Mouse (Mus musculus) MEL-GATA-1-ER (cell line): Measurements from ENCODE around the gene Snx18.

Source experiments
- DNase-seq: peaks from one replicate; pipeline ENCODE4 v3.0.0-alpha.2; 2012; ENCODE audit warnings: low read depth; ENCODE audit errors: extremely low read depth

The Snx18 gene

DNA sequence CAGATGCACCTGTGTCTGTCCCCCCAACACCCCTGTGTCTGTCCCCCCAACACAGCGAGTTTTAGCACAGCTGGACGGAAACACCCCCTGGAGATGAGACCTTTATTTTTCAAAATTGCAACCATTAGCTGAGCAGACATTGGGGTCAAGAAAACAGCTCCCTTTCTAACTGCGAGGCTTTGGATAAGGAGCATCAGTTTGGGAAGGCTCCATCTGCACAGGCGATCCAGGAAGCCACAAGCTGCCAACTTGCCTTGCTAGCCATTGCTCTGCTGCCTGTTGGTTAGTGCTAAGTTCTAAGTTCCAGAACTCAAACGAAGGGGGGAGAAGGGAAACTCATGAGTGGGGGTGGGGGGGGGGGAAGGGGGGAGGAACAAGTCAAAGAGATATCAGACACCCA is 51.4 kb downstream of the Snx18 start:
- DNase-seq = no peak

DNA sequence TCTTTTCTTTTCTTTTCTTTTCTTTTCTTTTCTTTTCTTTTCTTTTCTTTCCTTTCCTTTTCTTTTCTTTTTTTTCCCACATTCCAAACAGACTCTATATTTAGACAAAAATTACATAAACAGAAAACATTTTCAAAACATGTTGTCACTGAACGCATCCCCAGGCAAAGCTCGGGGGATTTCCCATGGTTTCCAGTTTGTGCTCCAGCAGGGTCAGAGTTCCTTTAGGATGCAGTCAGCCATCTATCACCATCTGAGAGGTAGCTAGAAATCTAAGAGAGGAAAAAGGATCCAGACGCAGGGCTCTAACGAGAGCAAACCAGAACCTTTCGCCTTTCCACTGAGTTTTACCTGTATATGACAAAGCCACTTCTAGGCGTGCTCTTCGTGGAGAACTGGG is 52.0 kb downstream of the Snx18 start:
- no peak for DNase-seq

DNA sequence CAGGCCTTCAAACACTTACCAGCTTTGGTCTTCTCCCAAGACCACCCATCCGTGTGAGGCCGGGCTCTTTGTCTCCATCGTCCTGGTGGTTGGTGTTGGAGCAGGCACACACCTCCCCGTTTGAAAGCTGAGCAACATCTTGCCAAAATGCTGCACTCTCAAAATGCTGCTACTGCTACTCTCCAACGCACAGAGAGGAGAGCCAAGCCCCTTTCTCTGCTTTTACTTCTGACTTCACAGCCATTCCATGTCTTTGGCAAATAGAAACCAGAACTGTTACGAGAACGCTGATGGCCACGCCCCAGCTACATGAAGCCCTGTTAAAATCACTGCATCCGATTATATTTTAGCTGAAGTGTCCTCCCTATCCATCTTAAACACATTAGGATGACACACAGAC is 58.7 kb downstream of the Snx18 start:
- no peak for DNase-seq

DNA sequence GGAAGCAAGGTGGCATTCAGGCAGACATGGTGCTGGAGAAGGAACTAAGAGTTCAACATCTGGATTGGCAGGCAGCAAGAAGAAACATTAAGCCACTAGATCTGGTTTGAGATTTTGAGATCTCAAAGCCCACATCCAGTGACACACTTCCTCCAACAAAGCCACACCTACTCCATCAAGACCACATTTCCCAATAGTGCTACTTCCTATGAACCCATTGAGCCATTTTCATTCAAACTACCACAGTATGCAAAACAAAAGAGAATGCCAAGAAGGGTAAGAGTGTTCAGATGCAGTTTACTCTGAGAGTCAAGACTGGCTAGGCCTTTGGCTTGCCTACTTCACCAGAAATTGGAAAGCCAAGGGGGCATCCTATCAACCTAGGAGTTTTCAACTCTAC is 61.8 kb downstream of the Snx18 start:
- no peak for DNase-seq

DNA sequence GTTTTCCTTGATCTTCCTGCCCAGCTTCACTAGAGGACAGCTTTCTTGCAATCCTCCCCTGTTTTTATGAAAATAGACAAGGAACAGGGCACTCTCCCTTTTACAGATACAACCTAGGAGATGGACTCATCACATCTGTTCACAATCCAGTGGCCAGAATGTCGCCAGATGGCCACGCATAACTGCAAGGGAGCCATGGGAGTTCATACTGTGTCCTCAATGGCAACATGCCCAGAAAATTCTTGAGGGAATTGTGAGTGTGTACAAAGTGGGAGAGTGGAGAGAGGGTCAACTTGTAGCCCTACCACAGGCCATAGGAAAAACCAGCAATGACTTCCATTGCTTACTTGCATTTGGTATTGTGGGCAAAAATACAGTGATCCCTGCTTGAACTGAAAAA is 63.1 kb downstream of the Snx18 start:
- no peak for DNase-seq

DNA sequence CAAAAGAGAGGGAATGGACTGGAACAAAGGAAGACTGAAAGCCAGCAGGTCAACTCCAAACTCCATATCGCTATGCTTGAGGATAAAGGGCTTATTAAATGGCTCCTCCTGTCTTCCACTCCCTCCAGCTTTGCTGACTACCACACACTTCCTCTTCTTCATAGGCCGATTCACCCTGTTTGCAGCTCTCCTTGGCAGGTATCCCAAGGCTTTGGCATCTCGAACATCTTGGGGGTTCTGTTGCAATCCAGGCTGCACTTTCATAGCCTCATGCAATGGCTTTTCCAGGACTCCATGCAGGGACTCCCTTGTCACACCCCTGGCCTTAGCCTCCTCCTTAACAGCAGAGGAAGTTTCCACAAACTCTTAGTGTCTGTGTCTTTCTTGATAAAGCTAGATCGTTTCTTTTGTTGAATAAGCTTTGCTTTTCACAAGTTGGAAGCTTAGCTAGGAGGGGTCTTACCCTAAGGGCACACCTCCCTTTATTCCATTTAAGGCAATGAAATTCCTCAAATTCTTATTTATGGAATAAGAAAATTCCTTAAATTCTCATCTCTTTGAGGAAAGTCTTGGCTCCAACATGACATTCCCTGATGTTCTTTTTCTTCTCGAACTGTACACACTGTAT is 64.6 kb downstream of the Snx18 start:
- no peak for DNase-seq

DNA sequence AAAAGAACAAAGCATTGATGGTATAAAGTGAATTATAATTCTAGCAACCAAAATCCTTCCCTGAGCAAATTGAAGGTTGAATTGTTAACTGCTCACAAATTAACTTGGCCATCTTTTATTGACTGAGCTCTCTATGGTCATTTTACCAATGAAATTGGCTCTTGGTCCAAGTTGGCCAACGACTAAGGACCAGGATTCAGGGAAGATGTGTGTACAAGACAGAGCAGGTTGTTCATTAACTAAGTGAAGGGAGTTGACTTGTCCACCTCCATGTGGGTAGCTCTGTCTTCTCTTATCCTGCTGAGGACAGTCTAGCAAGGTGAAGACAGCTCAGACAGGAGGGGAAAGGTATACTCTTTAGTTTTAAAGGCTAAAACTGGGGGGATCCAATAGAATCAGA is 66.0 kb downstream of the Snx18 start:
- no peak for DNase-seq

DNA sequence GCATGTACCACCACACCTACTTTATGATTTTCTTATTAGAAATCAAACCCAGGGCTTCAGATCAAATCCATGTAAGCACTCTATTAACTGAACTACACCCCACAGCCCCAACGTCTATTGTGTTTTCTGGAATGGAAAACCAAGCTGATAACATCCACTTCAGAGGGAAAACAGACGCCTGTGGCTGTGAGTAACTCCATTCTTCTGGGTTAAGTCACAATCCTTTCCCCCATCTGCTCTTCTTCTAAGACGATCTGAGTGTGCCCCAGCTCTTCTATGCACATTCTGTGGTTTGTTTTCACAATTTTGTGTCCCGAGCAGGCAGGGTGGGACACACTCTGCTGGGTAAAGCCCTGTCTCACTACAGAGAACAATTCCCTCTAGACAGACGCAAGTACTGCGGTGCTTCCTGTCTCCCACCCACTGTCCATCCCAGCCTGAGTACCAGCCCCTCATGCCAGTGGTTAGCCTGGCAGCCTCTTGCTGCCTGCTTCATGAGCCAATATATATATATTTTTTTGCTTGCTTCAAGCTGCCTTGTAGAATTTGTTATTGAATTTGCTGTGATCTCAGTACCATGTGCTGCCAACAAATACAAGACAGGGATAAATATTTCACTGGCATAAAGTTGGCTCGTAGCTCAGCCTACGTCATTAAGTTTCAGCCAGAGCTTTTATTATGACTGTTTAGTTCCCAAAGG is 67.3 kb downstream of the Snx18 start:
- no peak for DNase-seq

DNA sequence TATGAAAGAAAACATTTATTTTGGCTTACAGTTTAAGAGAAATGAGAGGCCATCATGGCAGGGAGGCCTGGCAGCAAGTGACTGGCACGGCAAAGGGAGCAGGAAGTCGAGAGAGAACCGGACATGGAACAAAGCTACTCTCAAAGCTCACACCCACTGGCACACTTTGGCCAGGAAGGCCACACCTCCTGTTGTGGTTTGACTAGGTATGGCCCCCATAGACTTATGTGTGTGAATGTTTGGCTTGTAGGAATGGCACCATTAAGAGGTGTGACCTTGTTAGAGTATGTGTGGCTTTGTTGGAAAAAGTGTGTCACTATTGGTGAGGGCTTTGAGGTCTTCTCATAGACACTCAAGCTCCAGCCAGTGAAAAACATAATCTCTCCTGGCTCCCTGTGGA is 69.3 kb downstream of the Snx18 start:
- DNase-seq = no peak

DNA sequence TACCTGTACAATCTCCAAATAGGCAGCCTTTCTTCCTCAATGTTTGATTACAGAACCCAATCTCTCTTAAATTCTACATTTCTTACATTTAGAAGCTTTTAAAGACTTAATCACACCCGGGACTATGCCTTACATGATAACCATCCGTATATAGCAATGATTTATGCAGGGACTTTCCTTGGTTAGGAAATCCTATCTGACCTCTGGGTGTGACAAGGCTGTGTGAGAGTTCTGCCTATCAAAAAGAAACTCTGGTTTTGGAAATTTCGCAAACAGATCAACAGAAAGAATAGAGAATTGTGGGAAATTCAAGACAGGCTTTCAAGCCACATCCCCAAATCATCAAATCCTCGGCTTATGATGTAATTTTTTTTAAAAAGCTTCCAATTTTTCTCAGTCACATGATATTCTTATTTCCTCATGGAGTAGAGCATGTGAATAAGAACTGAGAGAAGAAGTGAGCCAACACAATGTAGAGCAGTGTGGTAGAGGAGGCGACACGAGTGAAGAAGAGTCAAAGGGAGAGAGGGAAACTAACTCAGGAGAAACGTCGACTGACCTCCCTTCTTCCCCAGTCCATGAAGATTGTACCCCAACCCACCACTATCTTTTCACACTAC is 70.4 kb downstream of the Snx18 start:
- no peak for DNase-seq

DNA sequence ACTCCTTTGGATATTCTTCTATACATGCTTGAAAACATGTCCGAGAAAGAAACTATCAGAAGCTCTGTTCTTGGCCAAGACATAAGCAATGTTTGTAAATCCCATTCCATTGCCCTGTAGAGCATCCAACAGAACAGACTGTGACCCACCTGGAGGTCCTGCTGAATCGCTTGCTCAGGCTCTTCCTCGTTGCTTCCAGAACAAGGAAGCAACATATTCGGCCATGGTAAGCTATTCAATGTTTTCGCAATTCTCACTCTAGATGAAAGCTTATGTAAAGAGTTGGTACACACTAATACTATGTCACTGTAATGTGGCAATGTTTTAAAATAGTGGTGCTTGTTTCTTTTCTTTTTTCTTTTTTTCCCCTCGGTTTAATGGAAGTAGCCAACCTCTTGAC is 76.0 kb downstream of the Snx18 start:
- no peak for DNase-seq
